Mouse (Mus musculus) heart, embryonic 16.5 days (tissue): Measurements from ENCODE around the gene Sestd1. TPM values are rescaled to one million over a fixed set of nuclear protein-coding genes. Genes with fewer than 3 reads are reported as not detected.

Experiments used
- ATAC-seq: fragments of 200-750 bp; cut with Nextera tagmentation; replicated peaks from 2 replicates; pipeline ENCODE4 v1.8.0; 2017; ENCODE audit warnings: moderate number of reproducible peaks; ENCODE audit not compliant: insufficient read depth, low FRiP score; ENCODE audit errors: extremely low read depth
- H3K27ac ChIP-seq: fragments of 300-500 bp; sonication (generic); 2 replicates; pipeline ENCODE4 v1.5.1; 2014; ENCODE audit warnings: mild to moderate bottlenecking, low read length, control low read depth, moderate library complexity
- H3K27me3 ChIP-seq: fragments of 300-500 bp; sonication (generic); 2 replicates; pipeline ENCODE4 v1.6.1; 2014; ENCODE audit warnings: low read length, mixed read lengths; ENCODE audit not compliant: control insufficient read depth, insufficient read depth
- H3K36me3 ChIP-seq: fragments of 300-500 bp; sonication (generic); 2 replicates; pipeline ENCODE4 v1.6.1; 2014; ENCODE audit not compliant: control insufficient read depth, insufficient read depth
- H3K4me1 ChIP-seq: fragments of 300-500 bp; sonication (generic); 2 replicates; pipeline ENCODE4 v1.6.1; 2014; ENCODE audit warnings: low read length, mixed read lengths; ENCODE audit not compliant: control insufficient read depth, insufficient read depth
- H3K4me2 ChIP-seq: fragments of 300-500 bp; sonication (generic); 2 replicates; pipeline ENCODE4 v1.6.1; 2014; ENCODE audit warnings: low read depth, mild to moderate bottlenecking, control low read depth, low read length
- H3K4me3 ChIP-seq: fragments of 300-500 bp; sonication (generic); 2 replicates; pipeline ENCODE4 v1.5.1; 2014; ENCODE audit warnings: mild to moderate bottlenecking, control low read depth, low read length
- H3K9ac ChIP-seq: fragments of 300-500 bp; sonication (generic); 2 replicates; pipeline ENCODE4 v1.6.1; 2014; ENCODE audit warnings: low read length, control low read depth
- H3K9me3 ChIP-seq: fragments of 300-500 bp; sonication (generic); replicated peaks from 2 replicates; pipeline ENCODE4 v1.6.1; 2016; ENCODE audit warnings: low read length; ENCODE audit not compliant: control insufficient read depth
- WGBS: fragments of 180-500 bp; shearing (Covaris S2); extraction: QIAGEN DNeasy Blood & Tissue Kit; methylation state at CpG from one replicate; pipeline ENCODE4 v1.1.7; 2014; 5-methylcytosine and 5-hydroxymethylcytosine counted together
- polyA plus RNA-seq: library from polyadenylated mRNA; unstranded; fragments of >200 nt; fragmentation: Nextera tagmentation; extraction: Ambion mirVana; gene quantifications from 2 replicates; pipeline ENCODE4 v1.2.1, GENCODE M21; 2015

Gene Sestd1
- polyA plus RNA-seq, 1 experiment from 2014 or later = 10.3 TPM

GRCm38 (mm10) chr2:77154080-77154479, 126.3 kb downstream of the Sestd1 start:
- no peak overlapping the region for H3K9ac ChIP-seq
- H3K4me1 ChIP-seq = peaks cover 16% of the 10 kb centered on the region
- no peak overlapping the region for H3K27ac ChIP-seq
- peaks cover 5% of the 10 kb centered on the region for H3K36me3 ChIP-seq
- H3K27me3 ChIP-seq = no peaks in the 10 kb centered on the region
- H3K4me2 ChIP-seq = no peak overlapping the region
- WGBS = 28% methylated on average over 4 of the region's 4 CpGs
- H3K4me3 ChIP-seq = no peak overlapping the region
- ATAC-seq = no peak
- peaks cover 5% of the 10 kb centered on the region for H3K9me3 ChIP-seq

- peaks cover 30% of the 10 kb centered on the region for H3K4me1 ChIP-seq
- no peak overlapping the region for H3K9ac ChIP-seq
- WGBS = 90% methylated on average over 8 of the region's 8 CpGs
- no peaks in the 10 kb centered on the region for H3K27me3 ChIP-seq
- H3K27ac ChIP-seq = no peak overlapping the region
- ATAC-seq = no peak
- H3K4me3 ChIP-seq = no peak overlapping the region
- no peaks in the 10 kb centered on the region; the same call in 1 of the 2 replicates for H3K9me3 ChIP-seq
- H3K4me2 ChIP-seq = no peak overlapping the region
- peaks cover 2% of the 10 kb centered on the region for H3K36me3 ChIP-seq
Measured at GRCm38 (mm10) chr2:77151255-77151654, 129.1 kb downstream of the Sestd1 start.

GRCm38 (mm10) chr2:77149576-77149975, 130.8 kb downstream of the Sestd1 start:
- Histone ChIP-seq H3K9ac (no peak overlapping the region), H3K36me3 (no peaks in the 10 kb centered on the region), H3K4me1 (peaks cover 28% of the 10 kb centered on the region), H3K9me3 (no peaks in the 10 kb centered on the region), H3K4me2 (no peak overlapping the region), H3K27ac (no peak overlapping the region), H3K4me3 (no peak overlapping the region), H3K27me3 (no peaks in the 10 kb centered on the region)
- WGBS = 57% methylated on average over 2 of the region's 2 CpGs
- no peak for ATAC-seq

- H3K36me3 ChIP-seq = no peaks in the 10 kb centered on the region
- no peaks in the 10 kb centered on the region for H3K9me3 ChIP-seq
- H3K4me2 ChIP-seq = no peak overlapping the region
- no peak overlapping the region for H3K9ac ChIP-seq
- ATAC-seq = no peak
- WGBS = 47% methylated on average over 4 of the region's 4 CpGs
- H3K4me1 ChIP-seq = peaks cover 35% of the 10 kb centered on the region
- no peak overlapping the region for H3K4me3 ChIP-seq
- H3K27me3 ChIP-seq = no peaks in the 10 kb centered on the region
- H3K27ac ChIP-seq = no peak overlapping the region
Measured at GRCm38 (mm10) chr2:77148215-77148614, 132.2 kb downstream of the Sestd1 start.

- no peak for ATAC-seq
Measured at GRCm38 (mm10) chr2:77146968-77147367, 133.4 kb downstream of the Sestd1 start.

GRCm38 (mm10) chr2:77146291-77146690, 134.1 kb downstream of the Sestd1 start:
- Histone ChIP-seq H3K27me3 (no peaks in the 10 kb centered on the region), H3K9me3 (no peaks in the 10 kb centered on the region), H3K27ac (no peak overlapping the region), H3K4me2 (no peak overlapping the region), H3K4me1 (peaks cover 35% of the 10 kb centered on the region), H3K9ac (no peak overlapping the region), H3K4me3 (no peak overlapping the region), H3K36me3 (no peaks in the 10 kb centered on the region)
- WGBS = 66% methylated on average over 3 of the region's 3 CpGs
- no peak for ATAC-seq

More at GRCm38 (mm10) chr2:77146968-77147367, 133.4 kb downstream of the Sestd1 start:
- no peak overlapping the region for H3K4me2 ChIP-seq
- 74% methylated on average over 2 of the region's 2 CpGs for WGBS
- H3K9me3 ChIP-seq = no peaks in the 10 kb centered on the region
- H3K27ac ChIP-seq = no peak overlapping the region
- no peaks in the 10 kb centered on the region for H3K36me3 ChIP-seq
- no peaks in the 10 kb centered on the region for H3K27me3 ChIP-seq
- H3K9ac ChIP-seq = no peak overlapping the region
- H3K4me3 ChIP-seq = no peak overlapping the region
- peaks cover 35% of the 10 kb centered on the region for H3K4me1 ChIP-seq

GRCm38 (mm10) chr2:77143536-77143935, 136.9 kb downstream of the Sestd1 start:
- no peak for ATAC-seq
- Histone ChIP-seq H3K9me3 (no peaks in the 10 kb centered on the region), H3K27me3 (no peaks in the 10 kb centered on the region), H3K4me2 (no peak overlapping the region), H3K36me3 (no peaks in the 10 kb centered on the region), H3K4me3 (no peak overlapping the region), H3K27ac (no peak overlapping the region), H3K4me1 (peaks cover 27% of the 10 kb centered on the region), H3K9ac (no peak overlapping the region)
- 78% methylated on average over 6 of the region's 6 CpGs for WGBS

GRCm38 (mm10) chr2:77138879-77139278, 141.5 kb downstream of the Sestd1 start:
- no peak overlapping the region for H3K4me3 ChIP-seq
- no peaks in the 10 kb centered on the region for H3K9me3 ChIP-seq
- H3K4me1 ChIP-seq = peaks cover 18% of the 10 kb centered on the region
- no peak overlapping the region for H3K27ac ChIP-seq
- no peak overlapping the region for H3K4me2 ChIP-seq
- no peaks in the 10 kb centered on the region for H3K27me3 ChIP-seq
- WGBS = 64% methylated on average over 6 of the region's 6 CpGs
- no peaks in the 10 kb centered on the region for H3K36me3 ChIP-seq
- ATAC-seq = no peak
- H3K9ac ChIP-seq = no peak overlapping the region

GRCm38 (mm10) chr2:77134906-77135305, 145.5 kb downstream of the Sestd1 start:
- no peak overlapping the region for H3K4me2 ChIP-seq
- H3K9me3 ChIP-seq = no peaks in the 10 kb centered on the region
- H3K27ac ChIP-seq = no peak overlapping the region
- H3K36me3 ChIP-seq = peaks cover 8% of the 10 kb centered on the region; the same call in 1 of the 2 replicates
- H3K9ac ChIP-seq = no peak overlapping the region
- peaks cover 26% of the 10 kb centered on the region for H3K4me1 ChIP-seq
- no peak overlapping the region for H3K4me3 ChIP-seq
- no peak for ATAC-seq
- no peaks in the 10 kb centered on the region for H3K27me3 ChIP-seq
- WGBS = 16% methylated on average over 1 of the region's 1 CpGs
